Mouse (Mus musculus) hindbrain, embryonic 16.5 days (tissue): Measurements from ENCODE around the gene Nomo1. TPM values are rescaled to one million over a fixed set of nuclear protein-coding genes. Genes with fewer than 3 reads are reported as not detected.

Experiments used
- ATAC-seq: fragments of 200-750 bp; cut with Nextera tagmentation; 2 replicates; pipeline ENCODE4 v1.8.0; 2017; ENCODE audit warnings: moderate TSS enrichment, moderate library complexity
- H3K27ac ChIP-seq: fragments of 300-500 bp; sonication (generic); 2 replicates; pipeline ENCODE4 v1.5.1; 2014; ENCODE audit warnings: low read depth, mild to moderate bottlenecking, control low read depth, low read length, moderate library complexity
- H3K27me3 ChIP-seq: fragments of 300-500 bp; sonication (generic); replicated peaks from 2 replicates; pipeline ENCODE4 v1.6.1; 2014; ENCODE audit warnings: low read length; ENCODE audit not compliant: control insufficient read depth, insufficient read depth
- H3K36me3 ChIP-seq: fragments of 300-500 bp; sonication (generic); 2 replicates; pipeline ENCODE4 v1.6.1; 2014; ENCODE audit warnings: mild to moderate bottlenecking, low read length, moderate library complexity, mixed read lengths; ENCODE audit not compliant: control insufficient read depth, insufficient read depth
- H3K4me1 ChIP-seq: fragments of 300-500 bp; sonication (generic); 2 replicates; pipeline ENCODE4 v1.6.1; 2014; ENCODE audit warnings: low read depth, low read length; ENCODE audit not compliant: control insufficient read depth, insufficient read depth
- H3K4me2 ChIP-seq: fragments of 300-500 bp; sonication (generic); 2 replicates; pipeline ENCODE4 v1.6.1; 2014; ENCODE audit warnings: mild to moderate bottlenecking, low read length, control low read depth, moderate library complexity
- H3K4me3 ChIP-seq: fragments of 300-500 bp; sonication (generic); 2 replicates; pipeline ENCODE4 v1.5.1; 2014; ENCODE audit warnings: mild to moderate bottlenecking, low read length, control low read depth, moderate library complexity
- H3K9ac ChIP-seq: fragments of 300-500 bp; sonication (generic); 2 replicates; pipeline ENCODE4 v1.6.1; 2014; ENCODE audit warnings: low read depth, mild to moderate bottlenecking, control low read depth, low read length, moderate library complexity
- H3K9me3 ChIP-seq: fragments of 300-500 bp; sonication (generic); 2 replicates; pipeline ENCODE4 v1.6.1; 2014; ENCODE audit warnings: mild to moderate bottlenecking, low read length, moderate library complexity; ENCODE audit not compliant: control insufficient read depth
- WGBS: fragments of 180-500 bp; shearing (Covaris S2); extraction: QIAGEN DNeasy Blood & Tissue Kit; methylation state at CpG from one replicate; pipeline ENCODE4 v1.1.7; 2014; 5-methylcytosine and 5-hydroxymethylcytosine counted together
- polyA plus RNA-seq: library from polyadenylated mRNA; unstranded; fragments of >200 nt; fragmentation: Nextera tagmentation; extraction: Ambion mirVana; gene quantifications from 2 replicates; pipeline ENCODE4 v1.2.1, GENCODE M21; 2015

The Nomo1 gene
- polyA plus RNA-seq, 1 experiment from 2014 or later: 47.3 TPM

GRCm38 (mm10) chr7:46058882-46059281 lies 25.4 kb downstream of the Nomo1 start:
- Histone ChIP-seq H3K27me3 (no peaks in the 10 kb centered on the region), H3K4me1 (no peaks in the 10 kb centered on the region), H3K4me2 (no peak overlapping the region), H3K4me3 (no peak overlapping the region), H3K36me3 (peaks cover 53% of the 10 kb centered on the region), H3K27ac (no peak overlapping the region), H3K9me3 (no peaks in the 10 kb centered on the region), H3K9ac (no peak overlapping the region)
- ATAC-seq: no peak
- WGBS: 82% methylated on average over 11 of the region's 11 CpGs

GRCm38 (mm10) chr7:46060688-46061087 lies 27.2 kb downstream of the Nomo1 start:
- no peak overlapping the region for H3K4me2 ChIP-seq
- H3K27ac ChIP-seq: no peak overlapping the region
- no peak overlapping the region for H3K9ac ChIP-seq
- peaks cover 41% of the 10 kb centered on the region for H3K36me3 ChIP-seq
- no peak for ATAC-seq
- H3K4me1 ChIP-seq: no peaks in the 10 kb centered on the region
- H3K27me3 ChIP-seq: no peaks in the 10 kb centered on the region
- no peaks in the 10 kb centered on the region for H3K9me3 ChIP-seq
- WGBS: 94% methylated on average over 8 of the region's 8 CpGs
- no peak overlapping the region for H3K4me3 ChIP-seq

- H3K4me1 ChIP-seq: no peaks in the 10 kb centered on the region
- 97% methylated on average over 16 of the region's 16 CpGs for WGBS
- no peak overlapping the region for H3K4me2 ChIP-seq
- H3K27me3 ChIP-seq: no peaks in the 10 kb centered on the region
- no peak overlapping the region for H3K27ac ChIP-seq
- no peak overlapping the region for H3K9ac ChIP-seq
- H3K4me3 ChIP-seq: no peak overlapping the region
- H3K9me3 ChIP-seq: no peaks in the 10 kb centered on the region
- H3K36me3 ChIP-seq: peaks cover 49% of the 10 kb centered on the region
- no peak for ATAC-seq
Measured at GRCm38 (mm10) chr7:46061614-46062013, 28.1 kb downstream of the Nomo1 start.

GRCm38 (mm10) chr7:46063296-46063695 lies 29.8 kb downstream of the Nomo1 start:
- H3K27me3 ChIP-seq: no peaks in the 10 kb centered on the region
- no peak for ATAC-seq
- no peak overlapping the region for H3K4me3 ChIP-seq
- no peak overlapping the region for H3K9ac ChIP-seq
- peaks cover 44% of the 10 kb centered on the region for H3K36me3 ChIP-seq
- WGBS: 94% methylated on average over 6 of the region's 6 CpGs
- no peak overlapping the region for H3K27ac ChIP-seq
- no peak overlapping the region for H3K4me2 ChIP-seq
- no peaks in the 10 kb centered on the region for H3K4me1 ChIP-seq
- H3K9me3 ChIP-seq: no peaks in the 10 kb centered on the region

- 96% methylated on average over 8 of the region's 8 CpGs for WGBS
- Histone ChIP-seq H3K4me3 (no peak overlapping the region), H3K9me3 (no peaks in the 10 kb centered on the region), H3K27ac (no peak overlapping the region), H3K36me3 (peaks cover 37% of the 10 kb centered on the region), H3K4me2 (no peak overlapping the region), H3K9ac (no peak overlapping the region), H3K27me3 (no peaks in the 10 kb centered on the region), H3K4me1 (no peaks in the 10 kb centered on the region)
- ATAC-seq: no peak
Measured at GRCm38 (mm10) chr7:46068831-46069230, 35.3 kb downstream of the Nomo1 start.

- Histone ChIP-seq H3K9me3 (no peaks in the 10 kb centered on the region), H3K9ac (no peak overlapping the region), H3K27me3 (no peaks in the 10 kb centered on the region), H3K36me3 (peaks cover 24% of the 10 kb centered on the region), H3K4me3 (no peak overlapping the region), H3K4me2 (no peak overlapping the region), H3K4me1 (no peaks in the 10 kb centered on the region), H3K27ac (no peak overlapping the region)
- no peak for ATAC-seq
- 85% methylated on average over 7 of the region's 7 CpGs for WGBS
Measured at GRCm38 (mm10) chr7:46076844-46077243, 43.3 kb downstream of the Nomo1 start.

GRCm38 (mm10) chr7:46077675-46078074 lies 44.2 kb downstream of the Nomo1 start:
- WGBS: 64% methylated on average over 12 of the region's 12 CpGs
- H3K27ac ChIP-seq: no peak overlapping the region
- no peak overlapping the region for H3K9ac ChIP-seq
- no peaks in the 10 kb centered on the region for H3K9me3 ChIP-seq
- no peaks in the 10 kb centered on the region for H3K27me3 ChIP-seq
- H3K36me3 ChIP-seq: peaks cover 31% of the 10 kb centered on the region
- H3K4me3 ChIP-seq: no peak overlapping the region
- ATAC-seq: peak; percentile 85
- no peak overlapping the region for H3K4me2 ChIP-seq
- H3K4me1 ChIP-seq: no peaks in the 10 kb centered on the region

GRCm38 (mm10) chr7:46084024-46084423 lies 50.5 kb downstream of the Nomo1 start:
- no peak for ATAC-seq
- no peaks in the 10 kb centered on the region for H3K27me3 ChIP-seq
- no peaks in the 10 kb centered on the region for H3K4me1 ChIP-seq
- 88% methylated on average over 10 of the region's 10 CpGs for WGBS
- no peak overlapping the region for H3K4me3 ChIP-seq
- H3K4me2 ChIP-seq: no peak overlapping the region
- H3K9ac ChIP-seq: no peak overlapping the region
- H3K9me3 ChIP-seq: peaks cover 5% of the 10 kb centered on the region
- H3K36me3 ChIP-seq: peaks cover 27% of the 10 kb centered on the region
- H3K27ac ChIP-seq: no peak overlapping the region

GRCm38 (mm10) chr7:46084839-46085513 lies 51.5 kb downstream of the Nomo1 start:
- H3K4me2 ChIP-seq: no peak overlapping the region
- H3K4me1 ChIP-seq: no peaks in the 10 kb centered on the region
- H3K9me3 ChIP-seq: peaks cover 5% of the 10 kb centered on the region
- WGBS: 74% methylated on average over 16 of the region's 16 CpGs
- no peak overlapping the region for H3K9ac ChIP-seq
- no peaks in the 10 kb centered on the region for H3K27me3 ChIP-seq
- no peak overlapping the region for H3K27ac ChIP-seq
- no peak; the same call in 1 of the 2 replicates for ATAC-seq
- no peak overlapping the region for H3K4me3 ChIP-seq
- peaks cover 27% of the 10 kb centered on the region for H3K36me3 ChIP-seq
